Mouse (Mus musculus) layer of hippocampus, postnatal 36 days (tissue): Measurements from ENCODE around the gene Smok3a. TPM values are rescaled to one million over a fixed set of nuclear protein-coding genes. Genes with fewer than 3 reads are reported as not detected.
"Not testable (repeated sequence)": the region's sequence is repeated elsewhere in the genome, so short reads cannot be mapped to it uniquely, and the experiment has no call there.

Experiments
- DNase-seq, 2 experiments: peaks; one replicate each; pipeline ENCODE4 v3.0.0; 2022
- total RNA-seq, 2 experiments: library from RNA; stranded (reverse); gene quantifications; 2 replicates each; pipeline ENCODE4 v1.2.3; 2021

Gene Smok3a
- not detected for total RNA-seq

- DNase-seq = not testable (repeated sequence)
Observed at GRCm38 (mm10) chr5:138020961-138021479, at the start of gene Smok3a, which contains the start of gene Smok3b. Gene Smok3a, plus strand, starts transcription at chr5:138021261. Gene Smok3b, plus strand, starts transcription at chr5:138021429.

DNA sequence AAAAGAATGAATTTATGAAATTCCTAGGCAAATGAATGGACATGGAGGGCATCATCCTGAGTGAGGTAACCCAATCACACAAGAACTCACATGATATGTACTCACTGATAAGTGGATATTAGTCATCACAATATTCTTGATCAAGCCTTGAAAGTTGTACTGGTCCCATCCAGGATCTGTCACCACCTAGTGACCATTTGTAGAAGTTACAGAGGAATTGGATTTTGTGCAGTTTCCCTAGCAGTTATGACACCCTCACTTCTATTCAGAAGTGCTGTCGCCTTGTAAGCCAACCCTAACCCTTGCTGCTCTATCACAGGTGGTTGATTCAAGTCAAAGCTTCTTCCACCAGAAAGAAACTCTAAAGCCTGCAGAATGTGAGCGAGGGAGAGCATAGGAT is 47.9 kb upstream of the Smok3a start:
- no peak for DNase-seq

DNA sequence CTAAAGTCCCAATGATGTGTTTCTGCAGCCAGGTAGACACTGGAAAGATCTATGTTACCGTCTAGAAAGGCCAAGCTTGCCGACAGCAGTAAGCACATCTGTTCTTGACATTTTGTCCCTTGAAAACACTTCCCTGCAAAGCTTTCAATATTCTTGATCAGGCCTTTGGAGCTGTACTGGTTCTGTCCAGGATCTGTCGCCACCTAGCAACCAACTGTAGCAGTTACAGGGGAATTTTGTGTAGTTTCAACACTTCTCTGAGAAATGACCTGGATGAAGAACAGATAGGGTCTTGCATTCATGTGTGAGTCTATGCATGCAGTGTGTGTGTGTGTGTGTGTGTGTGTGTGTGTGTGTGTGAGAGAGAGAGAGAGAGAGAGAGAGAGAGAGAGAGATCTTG is 47.3 kb upstream of the Smok3a start:
- no peak for DNase-seq

- DNase-seq = no peak
Observed at GRCm38 (mm10) chr5:137974724-137975123, 46.3 kb upstream of the Smok3a start.

- no peak for DNase-seq
Observed at GRCm38 (mm10) chr5:137975434-137975833, 45.6 kb upstream of the Smok3a start.

GRCm38 (mm10) chr5:137977291-137977690 is 43.8 kb upstream of the Smok3a start:
- DNase-seq = no peak

DNA sequence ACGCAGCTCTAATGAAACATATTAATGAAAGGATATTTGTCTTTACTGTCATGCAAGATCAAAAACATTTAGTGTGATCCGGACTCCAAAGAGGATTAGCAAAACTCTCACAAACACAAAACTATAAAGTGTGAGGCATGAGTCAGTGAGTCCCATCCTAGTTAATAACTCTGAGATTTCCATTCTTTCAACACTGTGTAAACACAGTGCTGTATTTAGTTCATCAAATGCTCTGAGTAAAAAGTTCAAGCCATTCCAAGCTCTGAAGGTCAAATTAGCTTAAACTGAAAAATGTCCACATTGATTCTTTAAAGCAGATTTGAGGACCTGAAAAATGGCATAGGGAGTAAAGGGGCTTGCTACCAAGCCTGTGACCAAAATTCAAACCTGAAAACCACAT is 42.0 kb upstream of the Smok3a start:
- DNase-seq = no peak

GRCm38 (mm10) chr5:137981300-137981699 is 39.8 kb upstream of the Smok3a start, which contains the start of gene Azgp1:
Gene Azgp1, plus strand, starts transcription at chr5:137981520.
- DNase-seq = no peak

DNA sequence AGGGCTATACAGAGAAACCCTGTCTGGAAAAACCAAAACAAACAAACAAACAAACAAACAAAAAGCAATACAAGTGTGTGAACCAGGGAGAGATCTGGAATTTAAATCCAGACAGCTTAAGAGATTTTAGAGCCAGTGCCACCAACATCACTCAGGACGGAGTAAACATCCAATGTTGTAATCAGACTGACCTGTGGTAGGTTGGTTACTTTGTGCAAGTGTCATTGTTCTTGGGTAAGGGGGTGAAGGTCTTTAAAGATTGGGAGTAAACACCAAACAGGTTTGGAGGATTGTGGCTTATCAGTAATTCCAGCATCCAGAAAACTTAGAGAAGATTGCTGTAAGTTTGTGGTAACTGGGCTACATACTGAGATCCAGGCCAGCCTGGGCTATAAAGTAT is 34.7 kb upstream of the Smok3a start:
- DNase-seq = no peak

DNA sequence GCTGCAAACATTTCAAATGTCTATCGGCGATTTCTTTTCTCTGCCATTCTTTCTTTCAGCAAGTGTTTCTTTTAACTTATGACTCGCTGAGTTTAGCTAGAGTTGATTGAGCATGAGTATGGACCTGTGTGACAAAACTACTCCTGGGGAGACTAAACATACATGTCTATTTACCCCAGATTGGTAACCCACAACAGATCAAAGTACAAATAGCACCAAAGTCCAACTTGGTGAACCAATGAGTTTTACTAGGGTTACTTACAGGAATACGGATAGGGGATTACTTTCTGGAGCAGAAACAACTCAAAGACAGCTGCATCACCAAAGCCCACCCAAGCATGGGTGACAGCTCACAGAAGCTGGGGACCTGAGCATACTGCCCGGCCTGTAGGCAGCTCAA is 11.6 kb upstream of the Smok3a start:
- DNase-seq = no peak

DNA sequence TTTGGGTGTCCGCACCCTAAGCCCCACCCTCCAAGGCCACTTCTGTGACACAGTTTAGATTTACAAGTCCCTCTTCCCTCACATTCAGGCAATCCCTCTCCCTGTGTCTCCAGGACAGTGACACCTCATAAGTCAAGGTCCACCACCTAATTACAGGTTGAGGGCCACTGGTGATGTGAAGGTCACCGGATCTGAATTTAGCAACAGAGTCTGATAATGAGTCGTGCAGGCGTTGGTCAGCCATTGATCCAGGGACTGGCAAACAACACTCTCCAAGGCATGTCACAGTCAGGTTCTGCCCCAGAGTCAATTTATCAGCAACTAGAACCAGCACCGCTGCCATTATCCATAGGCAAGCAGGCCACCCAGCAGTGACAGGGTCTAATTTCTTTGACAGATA is 8.7 kb upstream of the Smok3a start:
- no peak for DNase-seq

DNA sequence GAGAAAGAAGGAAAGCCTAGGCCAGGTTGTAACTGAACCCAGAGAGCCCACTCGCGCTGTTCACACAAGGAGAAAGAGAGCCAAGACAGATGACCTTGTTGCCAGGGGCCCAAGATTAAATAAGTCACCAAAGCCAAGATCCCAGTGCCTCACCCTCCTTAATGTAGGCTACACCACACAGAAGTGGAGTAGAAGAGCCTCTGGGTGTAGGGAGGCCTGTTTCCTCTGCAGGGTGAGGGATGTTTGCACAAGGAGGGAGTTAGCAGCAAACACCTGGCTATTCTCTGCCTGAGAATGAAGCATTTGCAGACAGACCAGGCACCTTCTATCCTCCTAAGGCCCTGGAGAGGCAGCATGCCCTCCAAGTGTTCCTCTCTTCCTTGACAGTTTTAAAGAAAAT is 4.5 kb upstream of the Smok3a start:
- DNase-seq = no peak

- DNase-seq = no peak
Observed at GRCm38 (mm10) chr5:138016997-138017396, 4.1 kb upstream of the Smok3a start.

GRCm38 (mm10) chr5:138019577-138019976 is 1.5 kb upstream of the Smok3a start:
- DNase-seq = not testable (repeated sequence)

GRCm38 (mm10) chr5:138052894-138053293 is 31.8 kb downstream of the Smok3a start, which contains the start of gene Smok3c:
Gene Smok3c, plus strand, starts transcription at chr5:138053194.
- not testable (repeated sequence) for DNase-seq

DNA sequence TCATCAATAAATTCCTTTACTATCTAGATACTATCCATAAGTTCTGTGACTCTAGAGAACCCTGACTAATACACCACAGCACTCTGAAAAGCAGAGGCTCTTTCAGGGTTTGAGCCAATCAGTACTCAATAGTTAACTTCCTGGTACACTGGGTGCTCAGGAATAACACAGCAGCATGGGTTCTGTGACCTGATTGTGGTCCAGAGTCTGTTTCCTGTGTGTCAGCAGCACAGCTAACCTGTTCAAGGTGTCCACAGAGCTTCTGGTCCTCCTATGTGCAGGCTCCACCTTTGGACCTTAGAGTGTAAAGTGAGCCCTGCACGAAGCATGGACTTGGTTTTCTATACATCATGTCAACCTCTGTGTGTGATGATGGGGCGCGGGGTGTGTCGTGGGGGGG is 52.7 kb downstream of the Smok3a start:
- no peak for DNase-seq

- DNase-seq = no peak
Observed at GRCm38 (mm10) chr5:138075684-138076083, 54.6 kb downstream of the Smok3a start.

DNA sequence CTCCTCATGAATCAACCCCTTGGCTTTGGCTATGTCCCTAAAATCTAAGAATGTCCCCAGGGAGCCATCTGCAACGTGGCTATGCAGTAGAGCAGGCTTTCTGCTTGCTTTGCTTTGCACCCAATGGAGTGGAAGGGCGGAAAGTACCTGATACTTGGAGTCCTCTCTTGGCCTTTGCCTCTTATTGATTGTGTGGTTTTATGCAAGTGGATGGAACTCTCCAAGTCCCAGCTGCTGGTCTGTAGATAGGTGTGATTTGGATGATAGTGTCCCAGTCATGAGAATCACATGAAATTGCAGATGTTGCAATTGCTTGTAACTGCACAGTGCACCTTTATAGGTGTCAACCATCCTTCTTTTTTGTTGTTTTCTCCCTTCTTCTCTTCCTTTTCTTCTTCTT is 55.1 kb downstream of the Smok3a start:
- no peak for DNase-seq

DNA sequence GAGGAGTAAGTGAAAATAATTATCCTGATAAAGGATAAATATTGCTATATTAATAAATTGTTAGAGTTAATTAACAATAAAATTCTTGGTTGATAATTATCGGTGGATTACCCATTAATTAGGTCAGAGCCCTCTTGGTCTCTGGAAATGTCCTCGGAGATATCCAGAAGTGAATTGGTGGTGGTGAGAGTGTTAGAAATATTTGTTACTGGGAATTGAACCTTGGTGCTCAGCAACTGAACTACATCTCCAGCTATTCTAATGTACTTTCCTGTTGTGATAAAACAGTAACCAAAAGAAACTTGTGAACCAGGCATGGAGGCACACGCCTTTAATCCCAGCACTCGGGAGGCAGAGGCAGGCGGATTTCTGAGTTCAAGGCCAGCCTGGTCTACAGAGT is 59.4 kb downstream of the Smok3a start:
- no peak for DNase-seq

GRCm38 (mm10) chr5:138081446-138081845 is 60.4 kb downstream of the Smok3a start:
- no peak for DNase-seq

DNA sequence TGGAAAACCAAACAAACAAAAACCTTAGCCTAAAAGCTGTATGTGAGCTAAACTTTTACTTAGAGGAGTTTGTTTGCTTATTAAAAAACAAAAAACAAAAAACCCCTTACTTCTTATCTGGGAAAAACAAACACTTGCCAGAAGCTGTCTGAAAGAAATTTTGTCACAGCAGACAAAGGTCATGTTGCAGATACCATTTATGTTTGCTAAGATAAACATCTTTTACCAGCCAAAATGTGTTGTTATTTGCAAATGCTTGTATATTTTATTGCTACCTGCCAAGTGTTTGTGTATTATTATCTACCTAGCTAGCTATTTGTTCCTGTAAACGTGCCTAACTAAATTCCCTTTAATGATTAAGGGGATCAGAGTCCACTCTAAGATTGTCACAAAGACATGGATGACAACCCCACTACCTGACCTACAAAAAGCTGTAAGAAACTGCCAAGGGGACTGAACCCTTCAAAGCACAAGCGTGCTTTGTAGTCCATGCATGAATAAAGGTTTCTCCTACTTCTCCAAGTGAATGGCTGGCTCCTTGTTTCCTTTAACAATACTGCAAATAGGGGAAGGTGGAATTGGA is 62.3 kb downstream of the Smok3a start:
- no peak for DNase-seq

- no peak for DNase-seq
Observed at GRCm38 (mm10) chr5:138083936-138084335, 62.9 kb downstream of the Smok3a start.
